Mouse (Mus musculus) stomach, postnatal 0 days (tissue): ENCODE results near the gene Mipol1.

ENCODE experiments used
- CTCF ChIP-seq: IDR thresholded peaks from 2 replicates; pipeline ENCODE4 v1.5.1; 2016; ENCODE audit warnings: antibody characterized with exemption, low read depth, mild to moderate bottlenecking, moderate library complexity
- EP300 ChIP-seq: optimal IDR thresholded peaks from 2 replicates; pipeline ENCODE3; 2016; ENCODE audit warnings: antibody characterized with exemption

GRCm38 (mm10) chr12:57444281-57444903, 214.2 kb downstream of the Mipol1 start:
- TF ChIP-seq CTCF (no peak), EP300 (no peak)
